Mouse (Mus musculus) hindbrain, embryonic 12.5 days (tissue): Measurements from ENCODE around the gene Tyk2. TPM values are rescaled to one million over a fixed set of nuclear protein-coding genes. Genes with fewer than 3 reads are reported as not detected.
A peak's percentile ranks its signal among the peaks of the same experiment; 100 is the strongest.

Experiments
- ATAC-seq: fragments of 200-750 bp; cut with Nextera tagmentation; 2 replicates; pipeline ENCODE4 v1.8.0; 2017; ENCODE audit warnings: moderate TSS enrichment; ENCODE audit not compliant: low FRiP score
- H3K27ac ChIP-seq: fragments of 300-500 bp; sonication (generic); 2 replicates; pipeline ENCODE4 v1.5.1; 2016; ENCODE audit warnings: mild to moderate bottlenecking
- H3K27me3 ChIP-seq: fragments of 300-500 bp; sonication (generic); 2 replicates; pipeline ENCODE4 v1.6.1; 2016; ENCODE audit warnings: mild to moderate bottlenecking
- H3K36me3 ChIP-seq: fragments of 300-500 bp; sonication (generic); 2 replicates; pipeline ENCODE4 v1.6.1; 2016; ENCODE audit warnings: mild to moderate bottlenecking
- H3K4me1 ChIP-seq: fragments of 300-500 bp; sonication (generic); 2 replicates; pipeline ENCODE4 v1.6.1; 2016
- H3K4me2 ChIP-seq: fragments of 300-500 bp; sonication (generic); replicated peaks from 2 replicates; pipeline ENCODE4 v1.6.1; 2016; ENCODE audit warnings: mild to moderate bottlenecking
- H3K4me3 ChIP-seq: fragments of 300-500 bp; sonication (generic); 2 replicates; pipeline ENCODE4 v1.5.1; 2016; ENCODE audit warnings: mild to moderate bottlenecking
- H3K9ac ChIP-seq: fragments of 300-500 bp; sonication (generic); 2 replicates; pipeline ENCODE4 v1.6.1; 2016; ENCODE audit warnings: mild to moderate bottlenecking, moderate library complexity
- H3K9me3 ChIP-seq: fragments of 300-500 bp; sonication (generic); replicated peaks from 2 replicates; pipeline ENCODE4 v1.6.1; 2016; ENCODE audit warnings: mild to moderate bottlenecking
- WGBS: fragments of 180-500 bp; shearing (Covaris S2); methylation state at CpG from one replicate; pipeline ENCODE4 v1.1.7; 2016; 5-methylcytosine and 5-hydroxymethylcytosine counted together
- polyA plus RNA-seq: library from polyadenylated mRNA; unstranded; fragments of >200 nt; fragmentation: Nextera tagmentation; extraction: Ambion mirVana; gene quantifications from 2 replicates; pipeline ENCODE4 v1.2.1, GENCODE M21; 2016

Gene Tyk2
- polyA plus RNA-seq, 1 experiment from 2014 or later = 16.3 TPM

DNA sequence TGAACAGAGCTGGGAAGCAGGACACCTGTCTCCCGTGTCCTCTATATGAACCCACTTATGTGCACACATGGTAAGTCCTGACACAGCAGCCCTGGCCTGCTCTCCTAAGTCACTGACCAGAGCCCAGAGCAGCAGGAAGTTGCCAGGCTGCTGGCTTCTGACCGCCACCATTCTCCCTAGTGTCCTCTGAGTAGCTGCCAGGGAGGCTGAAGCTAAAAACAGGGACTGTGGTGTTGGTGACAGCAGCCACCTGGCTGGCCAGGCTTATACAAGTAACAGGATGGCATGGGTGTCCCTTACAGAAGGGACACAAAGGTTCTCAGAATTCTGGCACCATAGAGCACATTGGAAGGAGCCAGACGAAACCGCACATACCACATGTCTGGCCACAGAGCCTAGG is 14.4 kb upstream of the Tyk2 start:
- no peak for ATAC-seq
- H3K4me3 ChIP-seq = no peak overlapping the region
- H3K36me3 ChIP-seq = peaks cover 64% of the 10 kb centered on the region
- H3K9me3 ChIP-seq = no peaks in the 10 kb centered on the region
- H3K9ac ChIP-seq = no peak overlapping the region
- no peaks in the 10 kb centered on the region for H3K27me3 ChIP-seq
- H3K27ac ChIP-seq = no peak overlapping the region
- peaks cover 32% of the 10 kb centered on the region for H3K4me1 ChIP-seq
- 98% methylated on average over 4 of the region's 4 CpGs for WGBS
- H3K4me2 ChIP-seq = no peak overlapping the region

GRCm38 (mm10) chr9:21144361-21144760 is 13.3 kb upstream of the Tyk2 start:
- H3K4me3 ChIP-seq = no peak overlapping the region
- H3K27ac ChIP-seq = no peak overlapping the region
- H3K36me3 ChIP-seq = peaks cover 75% of the 10 kb centered on the region
- H3K4me2 ChIP-seq = no peak overlapping the region
- H3K9ac ChIP-seq = no peak overlapping the region
- H3K4me1 ChIP-seq = peaks cover 29% of the 10 kb centered on the region
- H3K27me3 ChIP-seq = no peaks in the 10 kb centered on the region
- ATAC-seq = no peak
- no peaks in the 10 kb centered on the region for H3K9me3 ChIP-seq
- WGBS = 94% methylated on average over 3 of the region's 3 CpGs

DNA sequence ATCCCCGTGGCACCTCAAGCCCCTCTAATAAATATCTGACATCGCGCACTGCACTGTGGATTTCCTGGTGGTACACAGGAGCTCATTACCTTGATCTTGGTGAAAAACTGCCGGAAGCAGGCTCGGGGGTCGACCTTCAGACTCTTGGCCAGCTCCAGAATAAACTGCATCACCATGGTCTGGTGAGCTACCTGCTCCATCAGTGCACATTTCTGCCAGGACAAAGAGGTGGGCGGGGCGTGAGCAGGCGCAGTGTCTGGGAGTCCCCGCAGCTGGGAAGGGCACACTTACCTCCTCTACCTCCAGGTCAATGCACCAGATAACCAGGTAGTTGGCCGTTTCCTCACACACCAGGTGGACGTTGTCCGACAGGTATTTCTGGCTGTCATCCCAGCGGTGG is 10.9 kb upstream of the Tyk2 start:
- Histone ChIP-seq H3K27me3 (no peaks in the 10 kb centered on the region), H3K4me2 (no peak overlapping the region), H3K9ac (no peak overlapping the region), H3K9me3 (no peaks in the 10 kb centered on the region), H3K4me1 (peaks cover 5% of the 10 kb centered on the region), H3K4me3 (no peak overlapping the region), H3K27ac (no peak overlapping the region), H3K36me3 (peaks cover 89% of the 10 kb centered on the region)
- ATAC-seq = no peak
- WGBS = 92% methylated on average over 14 of the region's 14 CpGs

DNA sequence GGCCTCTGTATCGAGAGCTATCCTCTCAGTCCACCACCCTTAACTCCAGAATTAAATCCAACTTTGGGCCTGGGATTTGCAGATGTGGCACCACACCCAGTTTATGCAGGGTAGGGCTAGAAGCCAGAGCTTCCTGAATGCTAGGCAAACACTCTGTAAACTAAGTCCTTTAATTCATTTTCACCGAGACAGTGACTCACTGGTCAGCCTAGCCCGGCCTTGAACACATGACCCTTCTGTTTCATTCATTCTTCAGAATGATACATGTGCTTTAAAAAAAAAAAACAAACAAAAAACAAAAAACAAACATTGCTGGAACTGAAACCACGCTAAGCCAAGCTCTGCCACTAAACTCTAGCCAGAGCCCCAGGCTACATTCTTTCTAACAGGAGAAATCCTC is 7.3 kb upstream of the Tyk2 start:
- no peaks in the 10 kb centered on the region for H3K4me1 ChIP-seq
- no peak overlapping the region for H3K27ac ChIP-seq
- no peaks in the 10 kb centered on the region for H3K27me3 ChIP-seq
- no peak overlapping the region for H3K9ac ChIP-seq
- no peak for ATAC-seq
- 89% methylated on average over 4 of the region's 4 CpGs for WGBS
- H3K9me3 ChIP-seq = no peaks in the 10 kb centered on the region
- no peak overlapping the region for H3K4me3 ChIP-seq
- H3K4me2 ChIP-seq = no peak overlapping the region
- H3K36me3 ChIP-seq = peaks cover 59% of the 10 kb centered on the region

DNA sequence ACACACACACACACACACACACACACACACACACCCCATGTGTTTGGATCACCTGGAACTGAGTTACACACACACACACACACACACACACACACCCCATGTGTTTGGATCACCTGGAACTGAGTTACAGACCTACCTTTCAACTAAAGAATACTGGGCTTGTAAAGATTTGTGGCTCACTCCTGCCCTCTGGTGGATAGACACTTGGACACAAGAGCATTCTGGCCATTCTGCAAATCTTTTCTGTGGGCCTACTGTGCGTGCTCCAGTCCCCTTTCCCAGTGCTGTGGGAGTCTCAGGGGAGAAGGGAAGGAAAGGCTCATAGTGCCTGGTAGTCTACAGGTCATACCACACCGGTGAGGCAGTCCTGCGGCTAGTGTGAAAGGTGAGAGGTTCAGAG is 6.2 kb upstream of the Tyk2 start:
- WGBS = 40% methylated on average over 3 of the region's 3 CpGs
- H3K9me3 ChIP-seq = no peaks in the 10 kb centered on the region
- 0 out of 2 replicates have a peak, but pooled peaks have one; percentile 3 for ATAC-seq

GRCm38 (mm10) chr9:21136401-21136800 is 5.4 kb upstream of the Tyk2 start:
- H3K27ac ChIP-seq = no peak overlapping the region
- no peaks in the 10 kb centered on the region for H3K27me3 ChIP-seq
- H3K36me3 ChIP-seq = peaks cover 39% of the 10 kb centered on the region
- WGBS = 88% methylated on average over 6 of the region's 6 CpGs
- no peak overlapping the region for H3K9ac ChIP-seq
- H3K4me1 ChIP-seq = no peaks in the 10 kb centered on the region
- H3K4me2 ChIP-seq = no peak overlapping the region
- H3K4me3 ChIP-seq = no peak overlapping the region
- no peak for ATAC-seq
- H3K9me3 ChIP-seq = no peaks in the 10 kb centered on the region

More for the DNA sequence above, 6.2 kb upstream of the Tyk2 start:
- no peak overlapping the region for H3K4me3 ChIP-seq
- H3K27me3 ChIP-seq = no peaks in the 10 kb centered on the region
- H3K4me1 ChIP-seq = no peaks in the 10 kb centered on the region
- no peak overlapping the region for H3K9ac ChIP-seq
- H3K36me3 ChIP-seq = peaks cover 48% of the 10 kb centered on the region
- no peak overlapping the region for H3K4me2 ChIP-seq
- no peak overlapping the region for H3K27ac ChIP-seq

DNA sequence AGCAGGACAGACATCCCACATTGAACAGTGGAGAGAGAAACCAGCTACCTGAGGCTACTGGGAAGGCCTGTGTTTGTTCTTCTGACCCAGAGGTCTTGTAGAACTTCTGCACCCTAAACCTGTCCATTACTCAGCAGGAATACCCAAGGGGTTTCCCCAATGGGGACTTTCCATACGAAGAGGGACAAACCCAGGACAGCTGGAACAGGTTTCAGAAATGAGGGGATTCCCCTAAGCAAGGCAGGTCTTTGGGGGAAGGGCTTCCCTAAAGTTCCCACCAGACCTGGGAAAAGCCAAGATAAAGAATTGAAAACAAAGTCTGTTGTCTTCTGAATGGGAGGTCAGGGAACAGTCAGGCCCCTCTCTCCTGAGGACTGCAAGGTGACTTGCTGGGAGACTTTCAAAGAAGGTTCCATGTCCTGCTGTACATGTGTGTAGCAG is 4.9 kb upstream of the Tyk2 start:
- Histone ChIP-seq H3K9ac (no peak overlapping the region), H3K27me3 (no peaks in the 10 kb centered on the region), H3K4me3 (no peak overlapping the region), H3K36me3 (peaks cover 35% of the 10 kb centered on the region), H3K4me1 (no peaks in the 10 kb centered on the region), H3K27ac (no peak overlapping the region), H3K4me2 (no peak overlapping the region), H3K9me3 (no peaks in the 10 kb centered on the region)
- ATAC-seq = no peak
- WGBS = 64% methylated on average over 1 of the region's 1 CpGs

DNA sequence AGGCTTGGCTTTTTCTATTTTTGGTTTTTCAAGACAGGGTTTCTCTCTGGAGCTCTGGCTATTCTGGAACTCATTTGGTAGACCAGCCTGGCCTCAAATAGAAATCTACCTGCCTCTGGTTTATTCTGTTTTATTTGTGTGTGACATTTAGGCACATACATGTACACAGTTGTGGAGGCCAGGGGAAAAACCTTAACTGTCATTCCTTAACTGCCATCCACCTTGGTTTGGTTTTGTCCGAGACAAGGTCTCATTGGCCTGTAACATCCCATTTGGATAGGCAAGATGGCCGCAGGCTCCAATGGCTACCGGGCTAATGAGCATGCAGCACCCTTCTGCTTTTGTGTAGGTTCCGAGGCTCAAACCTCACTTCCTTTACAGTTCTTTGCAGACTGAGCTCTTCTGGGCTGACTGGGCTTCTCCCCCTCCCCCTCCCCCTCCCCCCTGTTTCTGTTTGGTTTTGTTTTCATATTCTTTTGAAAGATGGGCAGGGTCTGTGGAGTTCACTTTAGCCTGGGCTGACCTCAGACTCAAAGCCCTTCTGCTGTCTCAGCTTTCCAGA is 4.4 kb upstream of the Tyk2 start:
- Histone ChIP-seq H3K9me3 (no peaks in the 10 kb centered on the region), H3K4me2 (no peak overlapping the region), H3K27me3 (no peaks in the 10 kb centered on the region), H3K4me3 (no peak overlapping the region), H3K4me1 (peaks cover 3% of the 10 kb centered on the region), H3K9ac (no peak overlapping the region), H3K27ac (no peak overlapping the region), H3K36me3 (peaks cover 30% of the 10 kb centered on the region)
- 80% methylated on average over 4 of the region's 4 CpGs for WGBS
- no peak for ATAC-seq

GRCm38 (mm10) chr9:21134595-21135328 is 3.7 kb upstream of the Tyk2 start:
- H3K27me3 ChIP-seq = no peaks in the 10 kb centered on the region
- H3K4me1 ChIP-seq = peaks cover 6% of the 10 kb centered on the region
- peaks cover 23% of the 10 kb centered on the region for H3K36me3 ChIP-seq
- ATAC-seq = no peak
- H3K27ac ChIP-seq = no peak overlapping the region
- no peak overlapping the region for H3K4me2 ChIP-seq
- 79% methylated on average over 9 of the region's 9 CpGs for WGBS
- no peak overlapping the region for H3K4me3 ChIP-seq
- H3K9me3 ChIP-seq = no peaks in the 10 kb centered on the region
- no peak overlapping the region for H3K9ac ChIP-seq

DNA sequence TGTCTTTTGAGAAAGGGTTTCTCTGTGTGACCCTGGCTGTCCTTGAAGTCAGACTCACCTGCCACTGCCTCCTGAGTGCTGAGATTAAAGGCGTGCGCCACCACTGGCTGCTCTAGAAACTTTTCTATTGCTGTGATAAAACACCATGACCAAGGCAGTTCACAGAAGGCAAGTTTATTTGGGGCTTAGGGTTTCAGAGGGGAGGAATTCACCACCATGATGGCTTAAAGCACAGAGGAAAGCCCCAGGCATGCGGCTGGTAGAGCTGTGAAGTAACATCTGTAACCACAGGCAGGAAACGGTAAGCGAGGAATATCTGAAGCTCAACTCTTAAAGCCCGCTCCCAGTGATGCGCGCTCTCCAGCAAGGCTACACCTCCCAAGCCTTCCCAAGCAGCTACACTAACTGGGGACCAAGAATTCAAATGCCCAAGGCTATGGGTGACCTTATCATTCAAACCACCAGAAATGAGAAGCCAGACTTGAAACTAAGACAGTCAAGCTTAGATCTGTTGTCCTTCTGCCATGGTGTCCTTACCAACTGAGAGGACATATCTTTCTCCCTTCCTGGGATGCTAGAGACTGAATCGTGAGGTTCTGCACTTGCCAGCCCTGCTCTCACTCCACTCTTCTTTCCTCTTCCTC is 2.1 kb upstream of the Tyk2 start:
- peaks cover 6% of the 10 kb centered on the region for H3K4me1 ChIP-seq
- no peak overlapping the region for H3K27ac ChIP-seq
- no peak overlapping the region for H3K4me3 ChIP-seq
- no peak for ATAC-seq
- WGBS = 85% methylated on average over 9 of the region's 9 CpGs
- peaks cover 9% of the 10 kb centered on the region for H3K36me3 ChIP-seq
- no peaks in the 10 kb centered on the region for H3K27me3 ChIP-seq
- H3K9me3 ChIP-seq = no peaks in the 10 kb centered on the region
- H3K4me2 ChIP-seq = no peak overlapping the region
- H3K9ac ChIP-seq = no peak overlapping the region

GRCm38 (mm10) chr9:21132102-21132775 is 1.2 kb upstream of the Tyk2 start:
- H3K4me3 ChIP-seq = no peak overlapping the region
- peaks cover 12% of the 10 kb centered on the region for H3K36me3 ChIP-seq
- WGBS = 83% methylated on average over 12 of the region's 12 CpGs
- ATAC-seq = no peak
- H3K27me3 ChIP-seq = no peaks in the 10 kb centered on the region
- no peak overlapping the region for H3K4me2 ChIP-seq
- no peak overlapping the region for H3K9ac ChIP-seq
- no peak overlapping the region for H3K27ac ChIP-seq
- peaks cover 6% of the 10 kb centered on the region for H3K4me1 ChIP-seq
- no peaks in the 10 kb centered on the region for H3K9me3 ChIP-seq

GRCm38 (mm10) chr9:21126259-21126627 is 4.8 kb downstream of the Tyk2 start:
- no peak overlapping the region for H3K4me2 ChIP-seq
- no peaks in the 10 kb centered on the region for H3K9me3 ChIP-seq
- no peaks in the 10 kb centered on the region for H3K27me3 ChIP-seq
- peaks cover 6% of the 10 kb centered on the region for H3K4me1 ChIP-seq
- 84% methylated on average over 2 of the region's 2 CpGs for WGBS
- no peak overlapping the region for H3K9ac ChIP-seq
- no peak overlapping the region for H3K4me3 ChIP-seq
- no peak for ATAC-seq
- peaks cover 38% of the 10 kb centered on the region for H3K36me3 ChIP-seq
- no peak overlapping the region for H3K27ac ChIP-seq
